In the genomic region with DNA sequence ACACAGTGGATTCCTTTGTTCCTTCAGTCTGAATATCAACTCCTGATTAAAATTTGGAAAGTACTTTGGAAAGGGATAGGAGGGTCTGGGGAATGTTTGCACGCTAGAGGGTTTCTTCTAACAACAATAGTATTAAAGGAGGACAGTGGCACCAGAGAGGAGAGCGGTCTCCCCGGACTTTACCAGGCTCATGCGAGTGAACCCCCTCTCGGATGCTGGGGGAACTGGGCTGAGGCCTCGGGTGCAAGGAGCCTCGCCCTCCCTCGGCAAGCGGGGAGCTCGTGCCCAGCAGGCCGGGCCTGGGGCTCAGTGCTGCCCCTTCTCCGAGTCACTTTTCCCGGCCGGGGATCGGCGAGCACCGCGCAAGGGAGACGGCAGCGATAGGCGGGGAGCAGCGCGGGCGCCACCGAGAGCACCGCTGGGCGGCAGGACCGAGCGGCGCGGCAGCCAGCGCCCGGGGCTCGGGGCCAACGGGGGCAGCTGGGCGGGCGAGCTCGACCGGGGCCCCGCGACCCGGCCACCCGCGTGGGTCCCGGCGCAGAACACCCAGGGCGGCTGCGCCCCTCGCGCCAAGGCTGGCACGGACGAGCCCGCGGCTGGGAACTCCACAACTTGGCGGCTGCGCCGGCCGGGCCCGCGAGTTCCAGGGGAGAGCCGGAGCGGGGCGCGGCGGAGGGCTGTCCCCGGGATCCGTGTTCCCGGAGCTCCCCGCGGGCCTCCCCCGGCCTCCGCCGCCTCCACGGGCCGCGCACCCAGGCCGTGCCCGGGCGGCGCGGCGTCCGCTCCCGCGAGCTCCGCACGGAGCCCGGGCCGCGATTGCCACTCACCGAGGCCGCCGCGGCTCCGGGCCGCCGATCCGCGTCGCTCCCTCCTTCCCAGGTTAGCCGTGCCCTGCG, we compare ENCODE assay signal across 8 mouse cellular contexts. TPM values are rescaled to one million over a fixed set of nuclear protein-coding genes. Genes with fewer than 3 reads are reported as not detected.
DNase-seq lines count a peak whose midpoint lies in the region; ATAC-seq lines count a peak whose summit lies in the region.

No protein-coding gene starts in this region.

- peak; percentile 42 to 67 for DNase-seq in left cerebral cortex, adult 18-20 months (ENCODE audit: low spot score in 2 of 2)
- no peak for DNase-seq in left cerebral cortex, adult 11 months (ENCODE audit: low spot score)
- DNase-seq in embryo, embryonic 11.5 days (ENCODE audit: low read depth, low spot score): peak; percentile 47
- peak; percentile 56 to 77 for DNase-seq in gastrocnemius, postnatal 4 days (ENCODE audit: low spot score in 2 of 2)
- peak; percentile 75 for DNase-seq in midbrain, embryonic 14.5 days
- peak; percentile 49 to 62 for DNase-seq in spleen, postnatal 14 days (ENCODE audit: low spot score in 2 of 2)

- no peaks in the 10 kb centered on the region for H3K36me3 ChIP-seq in intestine, embryonic 16.5 days (ENCODE audit: control insufficient read depth, insufficient read depth, low read length)
- no peaks in the 10 kb centered on the region; the same call in 1 of the 2 replicates for H3K36me3 ChIP-seq in limb, embryonic 13.5 days
- no peaks in the 10 kb centered on the region for H3K36me3 ChIP-seq in midbrain, embryonic 14.5 days (ENCODE audit: control insufficient read depth, insufficient read depth, low read length)

- peak overlapping the region; percentile 89 for H3K4me3 ChIP-seq in intestine, embryonic 16.5 days (ENCODE audit: low read length)
- H3K4me3 ChIP-seq in limb, embryonic 13.5 days: peak overlapping the region; percentile 85
- peak overlapping the region; percentile 73 for H3K4me3 ChIP-seq in midbrain, embryonic 14.5 days (replicated peaks; ENCODE audit: low read depth, low read length)

- peak; percentile 69 for ATAC-seq in intestine, embryonic 16.5 days
- ATAC-seq in limb, embryonic 13.5 days (ENCODE audit: low FRiP score, low read depth): peak; percentile 69
- peak; percentile 74 for ATAC-seq in midbrain, embryonic 14.5 days (ENCODE audit: low FRiP score, low TSS enrichment)

- peak overlapping the region; percentile 96 for H3K9ac ChIP-seq in intestine, embryonic 16.5 days (ENCODE audit: low read depth, low read length)
- H3K9ac ChIP-seq in limb, embryonic 13.5 days: peak overlapping the region; percentile 97
- H3K9ac ChIP-seq in midbrain, embryonic 14.5 days (replicated peaks; ENCODE audit: low read length): peak overlapping the region; percentile 83

- H3K27me3 ChIP-seq in intestine, embryonic 16.5 days (replicated peaks; ENCODE audit: control insufficient read depth, insufficient read depth, low read length): no peaks in the 10 kb centered on the region
- no peaks in the 10 kb centered on the region for H3K27me3 ChIP-seq in limb, embryonic 13.5 days
- no peaks in the 10 kb centered on the region for H3K27me3 ChIP-seq in midbrain, embryonic 14.5 days (ENCODE audit: control insufficient read depth, insufficient read depth, low read length)

- WGBS in intestine, embryonic 16.5 days: under 1% methylated on average over 31 of the region's 102 CpGs
- 0% methylated on average over 57 of the region's 102 CpGs for WGBS in limb, embryonic 13.5 days
- WGBS in midbrain, embryonic 14.5 days: under 1% methylated on average over 91 of the region's 102 CpGs

- peak overlapping the region; percentile 79 for H3K4me2 ChIP-seq in intestine, embryonic 16.5 days (ENCODE audit: low read depth, low read length)
- H3K4me2 ChIP-seq in limb, embryonic 13.5 days (replicated peaks): peak overlapping the region; percentile 72
- peak overlapping the region; percentile 66 for H3K4me2 ChIP-seq in midbrain, embryonic 14.5 days (ENCODE audit: low read length)

- peaks cover 13% of the 10 kb centered on the region for H3K4me1 ChIP-seq in intestine, embryonic 16.5 days (ENCODE audit: control insufficient read depth, insufficient read depth, low read length)
- H3K4me1 ChIP-seq in limb, embryonic 13.5 days: peaks cover 20% of the 10 kb centered on the region
- peaks cover 17% of the 10 kb centered on the region for H3K4me1 ChIP-seq in midbrain, embryonic 14.5 days (ENCODE audit: control insufficient read depth, insufficient read depth, low read length)

- H3K27ac ChIP-seq in intestine, embryonic 16.5 days (ENCODE audit: low read length): peak overlapping the region; percentile 99
- peak overlapping the region; percentile 99 for H3K27ac ChIP-seq in limb, embryonic 13.5 days
- H3K27ac ChIP-seq in midbrain, embryonic 14.5 days (replicated peaks; ENCODE audit: low read depth, low read length): peak overlapping the region; percentile 90

- H3K9me3 ChIP-seq in intestine, embryonic 16.5 days (ENCODE audit: control insufficient read depth, low read length): no peaks in the 10 kb centered on the region
- no peaks in the 10 kb centered on the region for H3K9me3 ChIP-seq in limb, embryonic 13.5 days
- H3K9me3 ChIP-seq in midbrain, embryonic 14.5 days (ENCODE audit: control insufficient read depth, low read length): no peaks in the 10 kb centered on the region

RNA-seq across cellular contexts. Expression of a gene that starts 1.3 kb away (rescaled TPM):
- 10 to 100 TPM; 51.2 to 53.8 TPM for total RNA-seq in left cerebral cortex, adult 18-20 months (2021)
- 10 to 100 TPM; 47.0 to 51.5 TPM for total RNA-seq in gastrocnemius, postnatal 4 days (2021)
- polyA plus RNA-seq in intestine, embryonic 16.5 days (2015; fragmentation: Nextera tagmentation; extraction: Ambion mirVana): 31.2 and 35.5 TPM in 2 replicates
- 37.8 and 39.4 TPM in 2 replicates for polyA plus RNA-seq in limb, embryonic 13.5 days (2015; fragmentation: Nextera tagmentation; extraction: Ambion mirVana)
- polyA plus RNA-seq in midbrain, embryonic 14.5 days (2014; fragmentation: Nextera tagmentation; extraction: Ambion mirVana): 28.9 and 34.7 TPM in 2 replicates
